Mouse (Mus musculus) hindbrain, embryonic 15.5 days (tissue): ENCODE data around the gene Cacna1c. TPM values are rescaled to one million over a fixed set of nuclear protein-coding genes. Genes with fewer than 3 reads are reported as not detected.

ENCODE experiments used
- ATAC-seq: fragments of 200-750 bp; cut with Nextera tagmentation; 2 replicates; pipeline ENCODE4 v1.8.0; 2017; ENCODE audit warnings: low read depth, moderate number of reproducible peaks, moderate TSS enrichment; ENCODE audit not compliant: low FRiP score
- H3K27ac ChIP-seq: fragments of 300-500 bp; sonication (generic); replicated peaks from 2 replicates; pipeline ENCODE4 v1.5.1; 2015; ENCODE audit warnings: mild to moderate bottlenecking, inconsistent platforms
- H3K27me3 ChIP-seq: fragments of 300-500 bp; sonication (generic); 2 replicates; pipeline ENCODE4 v1.6.1; 2015; ENCODE audit warnings: control low read depth, inconsistent platforms
- H3K36me3 ChIP-seq: fragments of 300-500 bp; sonication (generic); 2 replicates; pipeline ENCODE4 v1.6.1; 2015; ENCODE audit warnings: control low read depth, inconsistent platforms
- H3K4me1 ChIP-seq: fragments of 300-500 bp; sonication (generic); replicated peaks from 2 replicates; pipeline ENCODE4 v1.6.1; 2015; ENCODE audit warnings: control low read depth, inconsistent platforms
- H3K4me2 ChIP-seq: fragments of 300-500 bp; sonication (generic); 2 replicates; pipeline ENCODE4 v1.6.1; 2015; ENCODE audit warnings: moderate library complexity, mild to moderate bottlenecking, inconsistent platforms
- H3K4me3 ChIP-seq: fragments of 300-500 bp; sonication (generic); 2 replicates; pipeline ENCODE4 v1.5.1; 2015; ENCODE audit warnings: mild to moderate bottlenecking, inconsistent platforms
- H3K9ac ChIP-seq: fragments of 300-500 bp; sonication (generic); 2 replicates; pipeline ENCODE4 v1.6.1; 2015; ENCODE audit warnings: inconsistent platforms
- H3K9me3 ChIP-seq: fragments of 300-500 bp; sonication (generic); 2 replicates; pipeline ENCODE4 v1.6.1; 2016; ENCODE audit warnings: control low read depth, inconsistent platforms
- WGBS: fragments of 180-500 bp; shearing (Covaris S2); methylation state at CpG from one replicate; pipeline ENCODE4 v1.1.7; 2015; 5-methylcytosine and 5-hydroxymethylcytosine counted together
- polyA plus RNA-seq: library from polyadenylated mRNA; unstranded; fragments of >200 nt; fragmentation: Nextera tagmentation; extraction: Ambion mirVana; gene quantifications from 2 replicates; pipeline ENCODE4 v1.2.1, GENCODE M21; 2015

The Cacna1c gene
- polyA plus RNA-seq, 1 experiment from 2014 or later: 7.0 TPM

DNA sequence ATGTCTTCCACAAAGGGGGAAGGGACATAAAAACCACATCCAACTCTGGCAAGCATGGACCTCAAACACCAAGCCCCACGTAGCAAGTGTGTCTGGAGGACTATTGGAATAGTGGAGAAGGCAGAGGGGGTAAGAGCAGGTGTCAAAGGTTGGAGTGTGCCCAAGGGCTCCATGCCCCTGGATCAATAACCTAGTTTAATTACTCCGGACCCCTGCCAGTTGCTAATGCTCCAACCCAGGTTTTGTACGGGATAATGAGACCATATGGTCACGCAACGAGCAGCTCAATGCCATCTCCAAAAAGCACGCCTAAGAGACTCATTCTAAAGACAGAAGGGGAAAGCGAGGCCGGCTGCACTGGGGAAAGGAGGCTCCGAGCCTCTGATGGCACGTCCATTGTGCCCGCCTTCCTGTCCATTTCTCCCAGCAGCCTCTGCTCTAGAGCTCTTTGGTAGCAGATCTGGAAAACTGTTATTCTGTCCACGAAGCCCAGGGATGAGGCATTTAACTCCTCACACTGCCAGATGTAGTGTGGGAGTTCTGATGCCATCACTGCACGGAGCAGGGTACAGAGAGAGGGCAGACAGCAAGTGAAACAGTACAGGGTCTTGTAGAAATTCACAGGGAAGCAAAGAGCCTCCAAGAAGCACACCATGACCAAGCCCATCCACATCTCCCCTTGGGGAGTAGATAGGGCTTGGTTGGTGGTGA, 257.7 kb downstream of the Cacna1c start:
- Histone ChIP-seq H3K27me3 (no peaks in the 10 kb centered on the region), H3K4me2 (no peak overlapping the region), H3K36me3 (no peaks in the 10 kb centered on the region), H3K9me3 (no peaks in the 10 kb centered on the region), H3K9ac (no peak overlapping the region), H3K4me3 (no peak overlapping the region), H3K4me1 (peaks cover 23% of the 10 kb centered on the region), H3K27ac (no peak overlapping the region)
- ATAC-seq: no peak
- 58% methylated on average over 13 of the region's 13 CpGs for WGBS

GRCm38 (mm10) chr6:118937536-118937935, 258.7 kb downstream of the Cacna1c start:
- WGBS: 72% methylated on average over 5 of the region's 5 CpGs
- H3K27me3 ChIP-seq: no peaks in the 10 kb centered on the region
- no peak overlapping the region for H3K4me2 ChIP-seq
- peaks cover 24% of the 10 kb centered on the region for H3K4me1 ChIP-seq
- no peak overlapping the region for H3K4me3 ChIP-seq
- H3K36me3 ChIP-seq: no peaks in the 10 kb centered on the region
- ATAC-seq: no peak
- H3K9me3 ChIP-seq: no peaks in the 10 kb centered on the region
- H3K27ac ChIP-seq: no peak overlapping the region
- no peak overlapping the region for H3K9ac ChIP-seq

DNA sequence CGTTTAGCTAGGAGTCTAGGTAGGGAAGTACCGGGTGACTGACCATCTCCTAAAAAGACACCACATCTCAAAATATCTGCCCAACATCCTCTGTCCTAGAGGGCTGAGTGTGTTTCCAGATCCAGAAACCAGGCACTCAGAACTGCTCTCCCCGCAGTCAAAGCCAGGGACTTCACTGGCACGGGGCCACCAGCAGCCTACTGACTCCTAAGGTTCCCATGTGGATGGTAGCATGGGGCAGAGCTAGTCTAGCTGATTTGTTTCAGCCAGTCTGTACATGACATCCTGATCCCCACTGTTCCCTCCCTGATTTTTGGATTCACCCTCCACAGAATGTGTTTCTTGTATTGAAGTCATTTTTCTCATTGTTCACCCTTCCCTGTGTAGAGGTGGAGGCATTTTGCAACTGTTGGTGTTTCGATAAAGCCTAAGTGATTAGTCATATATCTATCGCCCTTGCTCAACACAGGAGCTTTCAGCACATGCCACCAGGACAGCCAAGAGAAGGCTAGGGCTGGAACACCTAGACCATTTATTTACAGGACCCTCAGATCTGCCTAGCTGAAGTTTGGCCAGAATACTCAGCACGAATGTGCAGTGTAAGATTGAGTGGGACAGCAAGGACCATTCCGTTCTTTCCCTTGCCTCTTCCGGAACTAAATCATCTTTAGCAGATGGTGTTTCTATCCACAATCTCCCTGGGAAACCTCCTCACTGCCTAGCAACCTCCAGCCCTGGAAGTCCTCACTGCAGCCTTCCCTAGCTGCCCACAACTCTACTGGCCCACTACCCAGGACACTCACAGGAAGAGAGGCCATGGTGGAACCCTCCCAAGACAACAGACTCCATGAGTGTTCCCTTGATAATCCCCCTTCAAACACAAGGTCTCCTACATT, 260.4 kb downstream of the Cacna1c start:
- H3K27ac ChIP-seq: no peak overlapping the region
- H3K9me3 ChIP-seq: no peaks in the 10 kb centered on the region

GRCm38 (mm10) chr6:118934243-118934902, 261.8 kb downstream of the Cacna1c start:
- Histone ChIP-seq H3K4me3 (no peak overlapping the region), H3K36me3 (no peaks in the 10 kb centered on the region), H3K27me3 (no peaks in the 10 kb centered on the region), H3K27ac (no peak overlapping the region), H3K9ac (no peak overlapping the region), H3K4me1 (peaks cover 32% of the 10 kb centered on the region), H3K9me3 (no peaks in the 10 kb centered on the region), H3K4me2 (no peak overlapping the region)
- ATAC-seq: no peak
- 65% methylated on average over 9 of the region's 9 CpGs for WGBS

More for the DNA sequence above, 260.4 kb downstream of the Cacna1c start:
- ATAC-seq: no peak
- no peak overlapping the region for H3K9ac ChIP-seq
- peaks cover 32% of the 10 kb centered on the region for H3K4me1 ChIP-seq
- H3K27me3 ChIP-seq: no peaks in the 10 kb centered on the region
- H3K4me3 ChIP-seq: no peak overlapping the region
- no peak overlapping the region for H3K4me2 ChIP-seq
- no peaks in the 10 kb centered on the region for H3K36me3 ChIP-seq
- 74% methylated on average over 9 of the region's 9 CpGs for WGBS

DNA sequence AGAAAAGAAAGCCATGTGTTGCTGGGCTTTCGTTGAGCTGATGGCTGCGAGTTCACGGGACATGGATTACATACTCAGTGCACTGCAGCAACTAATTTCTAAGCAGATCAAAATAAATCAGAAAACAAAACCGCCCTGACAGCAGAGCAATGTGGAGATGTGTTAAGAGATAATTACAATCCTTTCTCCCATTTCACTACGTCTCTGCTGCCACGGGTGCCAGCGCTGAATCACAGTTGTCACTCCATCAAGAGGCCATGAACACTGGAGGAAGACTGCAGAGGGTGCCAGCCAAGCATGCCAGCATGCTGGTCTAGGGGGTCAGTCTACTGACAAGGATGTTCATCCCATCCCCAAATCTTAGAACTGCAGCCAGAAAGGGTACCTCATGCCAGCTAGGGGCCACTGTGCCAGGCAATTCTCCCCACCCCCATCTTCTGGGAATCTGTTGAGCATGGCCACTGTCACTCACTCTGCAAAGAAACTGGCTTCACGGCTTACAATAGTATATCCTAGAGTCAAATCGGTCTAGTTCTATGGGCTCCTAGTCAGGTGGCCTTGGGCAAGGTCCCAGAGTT, 263.1 kb downstream of the Cacna1c start:
- H3K36me3 ChIP-seq: no peaks in the 10 kb centered on the region
- peaks cover 22% of the 10 kb centered on the region for H3K4me1 ChIP-seq
- no peak for ATAC-seq
- H3K27me3 ChIP-seq: no peaks in the 10 kb centered on the region
- no peak overlapping the region for H3K4me3 ChIP-seq
- no peak overlapping the region for H3K4me2 ChIP-seq
- no peak overlapping the region for H3K9ac ChIP-seq
- no peaks in the 10 kb centered on the region for H3K9me3 ChIP-seq
- no peak overlapping the region for H3K27ac ChIP-seq
- 82% methylated on average over 9 of the region's 9 CpGs for WGBS

GRCm38 (mm10) chr6:118932002-118932700, 264.1 kb downstream of the Cacna1c start:
- Histone ChIP-seq H3K27me3 (no peaks in the 10 kb centered on the region), H3K36me3 (no peaks in the 10 kb centered on the region), H3K9me3 (no peaks in the 10 kb centered on the region), H3K4me1 (peaks cover 19% of the 10 kb centered on the region), H3K27ac (no peak overlapping the region), H3K9ac (no peak overlapping the region), H3K4me2 (no peak overlapping the region), H3K4me3 (no peak overlapping the region)
- 80% methylated on average over 8 of the region's 8 CpGs for WGBS
- ATAC-seq: peak; percentile 62; the same call in 1 of the 2 replicates

DNA sequence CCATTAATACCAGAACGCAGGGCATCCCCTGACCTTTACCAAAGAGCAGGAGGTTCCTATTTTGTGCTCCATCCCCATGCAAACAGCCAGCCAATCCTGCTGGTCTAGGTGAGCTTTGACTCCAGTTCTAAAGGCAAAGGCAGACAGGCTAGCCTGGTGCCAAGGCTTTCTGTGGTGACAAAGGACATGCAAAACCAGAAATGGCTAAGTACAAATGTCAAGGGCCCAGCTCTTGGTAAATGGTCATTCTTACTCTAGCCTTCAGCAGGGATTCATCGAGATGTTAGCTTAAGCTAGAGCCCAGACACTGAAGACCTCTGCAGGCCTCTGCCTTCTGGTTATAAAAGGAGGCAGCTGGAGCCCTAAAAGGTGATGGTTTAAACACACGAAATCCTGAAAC, 269.5 kb downstream of the Cacna1c start:
- Histone ChIP-seq H3K27ac (no peak overlapping the region), H3K9me3 (no peaks in the 10 kb centered on the region), H3K9ac (no peak overlapping the region), H3K4me1 (peaks cover 14% of the 10 kb centered on the region; the same call in 1 of the 2 replicates), H3K4me2 (no peak overlapping the region), H3K27me3 (no peaks in the 10 kb centered on the region), H3K36me3 (no peaks in the 10 kb centered on the region), H3K4me3 (no peak overlapping the region)
- no peak for ATAC-seq
- 78% methylated on average over 3 of the region's 3 CpGs for WGBS

DNA sequence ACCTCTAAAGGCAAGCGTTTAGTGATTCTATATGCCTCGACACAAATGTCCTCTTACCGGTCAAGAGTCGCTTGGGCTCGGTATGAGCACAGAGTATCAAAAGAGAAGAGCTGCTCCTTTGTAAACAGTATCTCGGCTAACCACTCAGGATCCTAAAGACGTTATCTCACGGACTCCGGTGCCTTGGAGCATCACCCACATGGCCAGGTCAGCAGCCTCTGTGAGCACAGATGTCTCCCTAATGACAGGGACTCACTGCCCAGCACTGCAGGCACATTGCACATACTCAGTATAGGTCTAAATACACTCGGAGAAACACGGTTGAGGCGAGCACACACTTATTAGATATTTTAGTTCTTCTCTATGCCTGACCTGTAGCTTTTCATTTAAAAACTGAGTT, 271.8 kb downstream of the Cacna1c start:
- ATAC-seq: no peak
- 91% methylated on average over 12 of the region's 12 CpGs for WGBS
- Histone ChIP-seq H3K27ac (no peak overlapping the region), H3K9ac (no peak overlapping the region), H3K4me3 (no peak overlapping the region), H3K27me3 (no peaks in the 10 kb centered on the region), H3K9me3 (no peaks in the 10 kb centered on the region), H3K36me3 (no peaks in the 10 kb centered on the region), H3K4me2 (no peak overlapping the region), H3K4me1 (peaks cover 14% of the 10 kb centered on the region; the same call in 1 of the 2 replicates)

DNA sequence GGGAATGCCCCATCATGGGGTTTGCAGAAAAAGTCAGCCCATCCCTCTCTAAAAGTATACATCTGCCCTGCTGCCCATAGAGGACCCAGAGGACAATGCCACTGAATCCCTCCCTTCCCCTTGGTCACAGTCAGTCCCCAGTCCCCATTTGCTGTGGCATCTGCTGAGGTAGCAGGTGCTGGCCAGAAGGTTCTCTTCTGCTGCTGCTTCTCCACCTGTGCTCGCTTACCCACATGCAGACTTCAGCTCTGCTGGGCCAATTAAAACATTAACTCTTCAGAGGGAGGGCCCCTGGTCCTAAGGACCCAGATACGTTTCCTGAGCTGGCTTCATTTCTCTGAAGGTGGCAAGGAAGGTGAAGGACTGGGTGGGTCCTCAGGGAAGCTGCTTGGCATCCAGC, 272.3 kb downstream of the Cacna1c start:
- Histone ChIP-seq H3K9me3 (no peaks in the 10 kb centered on the region), H3K36me3 (no peaks in the 10 kb centered on the region), H3K9ac (no peak overlapping the region), H3K4me2 (no peak overlapping the region), H3K4me1 (peaks cover 14% of the 10 kb centered on the region; the same call in 1 of the 2 replicates), H3K27ac (no peak overlapping the region), H3K27me3 (no peaks in the 10 kb centered on the region), H3K4me3 (no peak overlapping the region)
- WGBS: 49% methylated on average over 2 of the region's 2 CpGs
- no peak for ATAC-seq

GRCm38 (mm10) chr6:118923212-118923577, 273.0 kb downstream of the Cacna1c start:
- no peaks in the 10 kb centered on the region for H3K36me3 ChIP-seq
- H3K9me3 ChIP-seq: no peaks in the 10 kb centered on the region
- no peak overlapping the region for H3K27ac ChIP-seq
- peaks cover 14% of the 10 kb centered on the region; the same call in 1 of the 2 replicates for H3K4me1 ChIP-seq
- 85% methylated on average over 5 of the region's 5 CpGs for WGBS
- H3K27me3 ChIP-seq: no peaks in the 10 kb centered on the region
- no peak overlapping the region for H3K9ac ChIP-seq
- H3K4me3 ChIP-seq: no peak overlapping the region
- H3K4me2 ChIP-seq: no peak overlapping the region
- no peak for ATAC-seq
